Mouse (Mus musculus): ENCODE results near the gene Cox6a1.

Gene Cox6a1

DNA sequence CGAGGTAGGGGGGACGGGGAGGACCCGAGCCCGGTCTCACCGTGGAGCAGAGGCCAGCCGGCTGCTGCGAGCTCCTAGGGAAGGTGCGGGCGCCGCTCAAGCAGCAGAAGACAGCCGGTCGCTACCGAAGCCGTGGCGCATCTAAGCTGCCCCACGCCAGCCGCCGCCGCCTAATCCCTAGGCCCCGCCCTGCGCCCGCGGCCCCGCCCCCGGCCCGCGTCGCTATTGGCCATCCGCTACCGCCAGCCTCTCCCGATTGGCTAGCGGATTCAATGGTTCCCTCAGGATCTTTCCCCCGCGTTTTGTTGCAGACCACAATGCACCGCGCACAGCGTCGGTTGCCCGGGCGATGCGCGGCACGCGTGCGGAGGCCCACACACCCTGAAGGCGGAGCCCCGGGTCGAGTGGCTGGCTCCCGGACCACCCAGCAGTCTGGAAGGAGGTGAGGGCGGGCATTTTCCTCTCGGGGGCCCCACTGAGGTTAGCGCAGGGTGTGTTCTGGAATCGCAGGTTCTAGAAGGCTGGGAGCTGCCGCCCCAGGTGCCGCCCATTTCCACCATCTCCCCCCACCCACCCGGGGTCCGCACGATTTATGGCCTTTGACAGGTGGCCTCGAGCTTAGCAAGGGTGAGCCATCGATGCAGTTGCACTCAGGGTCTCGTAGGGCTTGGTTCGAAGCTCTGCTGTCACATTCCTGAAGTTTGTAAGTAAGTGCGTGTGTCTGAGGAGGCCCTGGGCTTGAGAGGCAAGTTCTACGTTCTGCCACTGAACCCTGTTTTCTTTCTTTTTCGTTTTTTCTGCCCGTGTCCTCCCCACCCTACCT, 47.8 kb downstream of the Cox6a1 start, which contains the start of gene Dynll1:
Gene Dynll1, minus strand, starts transcription at position 208 of the 823 bp plus-strand sequence.
- peak; percentile 100 for DNase-seq (ENCODE audit: low spot score)

DNA sequence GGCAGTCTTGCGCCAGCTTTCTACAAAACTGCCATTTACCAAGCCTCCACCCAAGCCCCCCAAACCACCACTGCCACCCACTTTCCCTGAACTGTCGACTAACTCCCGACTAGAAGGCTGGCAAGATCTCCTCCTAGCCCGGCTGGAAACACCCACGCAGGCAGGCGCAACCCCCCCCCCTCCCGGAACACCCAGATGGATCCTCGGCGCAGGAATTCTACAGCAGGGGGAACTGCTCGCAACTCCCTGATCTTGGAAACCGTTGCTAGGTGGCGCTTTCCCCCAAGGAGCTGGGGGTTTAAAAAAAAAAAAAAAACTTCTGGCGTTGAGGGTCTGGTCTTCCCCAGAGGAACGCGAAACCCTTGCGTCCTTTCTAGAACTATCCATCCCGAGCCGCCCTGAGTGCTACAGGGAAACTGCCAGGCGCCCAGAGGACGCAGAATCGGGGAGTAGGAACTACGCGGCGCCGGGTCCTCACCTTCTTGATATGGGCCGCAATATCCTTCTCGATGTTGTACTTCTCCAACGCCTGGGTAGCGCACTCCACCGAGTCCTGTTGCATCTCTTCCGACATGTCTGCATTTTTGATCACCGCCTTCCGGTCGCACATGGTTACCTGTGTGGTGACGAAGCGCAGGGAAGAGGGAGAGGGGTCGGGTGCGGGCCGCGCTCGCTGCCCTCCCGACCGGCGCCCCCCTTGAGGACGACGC, 48.6 kb downstream of the Cox6a1 start:
- no peak for DNase-seq (ENCODE audit: low spot score)

DNA sequence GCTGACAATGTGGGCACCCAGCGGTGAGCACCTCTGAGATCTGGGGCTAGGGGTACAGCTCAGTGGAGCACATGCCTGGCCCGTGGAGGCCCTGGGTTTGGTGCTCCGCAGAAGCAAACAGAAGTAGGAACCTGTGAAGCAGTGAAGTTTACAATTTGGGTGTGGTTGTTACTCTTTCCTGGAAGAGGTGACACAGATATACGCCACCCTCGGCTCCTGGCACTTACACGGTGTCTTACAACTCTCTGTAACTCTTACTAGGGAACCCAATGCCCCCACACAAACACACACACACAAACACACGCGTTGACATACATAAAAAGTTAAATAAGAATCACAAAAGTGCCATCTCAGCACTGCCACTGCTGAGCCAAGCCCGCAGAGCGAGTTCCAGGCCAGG, 52.4 kb downstream of the Cox6a1 start:
- DNase-seq (ENCODE audit: low spot score), result no peak

Measured in ovary, postnatal 14 days (tissue).